Mouse (Mus musculus): Measurements from ENCODE around the gene Wdtc1.

The Wdtc1 gene

GRCm38 (mm10) chr4:133353367-133354365 is at the start of gene Wdtc1:
TSS of gene Wdtc1 (minus strand) at chr4:133353481.
- no peak for DNase-seq (ENCODE audit: low spot score)

GRCm38 (mm10) chr4:133402011-133402410 is 48.7 kb upstream of the Wdtc1 start:
- DNase-seq (ENCODE audit: low spot score), result no peak

- DNase-seq (ENCODE audit: low spot score), result no peak
Measured at GRCm38 (mm10) chr4:133400098-133400497, 46.8 kb upstream of the Wdtc1 start.

GRCm38 (mm10) chr4:133399509-133399908 is 46.2 kb upstream of the Wdtc1 start:
- DNase-seq (ENCODE audit: low spot score), result no peak

GRCm38 (mm10) chr4:133398619-133399018 is 45.3 kb upstream of the Wdtc1 start:
- no peak for DNase-seq (ENCODE audit: low spot score)

- DNase-seq (ENCODE audit: low spot score), result no peak
Measured at GRCm38 (mm10) chr4:133397961-133398360, 44.7 kb upstream of the Wdtc1 start.

- DNase-seq (ENCODE audit: low spot score), result no peak
Measured at GRCm38 (mm10) chr4:133397299-133397698, 44.0 kb upstream of the Wdtc1 start.

- DNase-seq (ENCODE audit: low spot score), result no peak
Measured at GRCm38 (mm10) chr4:133396079-133396478, 42.8 kb upstream of the Wdtc1 start.

- no peak for DNase-seq (ENCODE audit: low spot score)
Measured at GRCm38 (mm10) chr4:133394981-133395573, 41.8 kb upstream of the Wdtc1 start.

- DNase-seq (ENCODE audit: low spot score), result no peak
Measured at GRCm38 (mm10) chr4:133391185-133392040, 38.1 kb upstream of the Wdtc1 start.

- DNase-seq (ENCODE audit: low spot score), result no peak
Measured at GRCm38 (mm10) chr4:133390585-133390984, 37.3 kb upstream of the Wdtc1 start.

GRCm38 (mm10) chr4:133390042-133390441 is 36.8 kb upstream of the Wdtc1 start:
- DNase-seq (ENCODE audit: low spot score), result no peak

GRCm38 (mm10) chr4:133388781-133389552 is 35.7 kb upstream of the Wdtc1 start:
- no peak for DNase-seq (ENCODE audit: low spot score)

GRCm38 (mm10) chr4:133387053-133387452 is 33.8 kb upstream of the Wdtc1 start:
- no peak for DNase-seq (ENCODE audit: low spot score)

GRCm38 (mm10) chr4:133386061-133386797 is 32.9 kb upstream of the Wdtc1 start:
- DNase-seq (ENCODE audit: low spot score), result no peak

- no peak for DNase-seq (ENCODE audit: low spot score)
Measured at GRCm38 (mm10) chr4:133381141-133381540, 27.9 kb upstream of the Wdtc1 start.

GRCm38 (mm10) chr4:133380532-133380931 is 27.3 kb upstream of the Wdtc1 start:
- no peak for DNase-seq (ENCODE audit: low spot score)

- DNase-seq (ENCODE audit: low spot score), result no peak
Measured at GRCm38 (mm10) chr4:133379861-133380260, 26.6 kb upstream of the Wdtc1 start.

- no peak for DNase-seq (ENCODE audit: low spot score)
Measured at GRCm38 (mm10) chr4:133379046-133379347, 25.7 kb upstream of the Wdtc1 start.

GRCm38 (mm10) chr4:133378236-133379045 is 25.2 kb upstream of the Wdtc1 start:
- no peak for DNase-seq (ENCODE audit: low spot score)
